Mouse (Mus musculus): ENCODE measurements around the gene Psme3. TPM values are rescaled to one million over a fixed set of nuclear protein-coding genes. Genes with fewer than 3 reads are reported as not detected.
"Not testable (repeated sequence)": the region's sequence is repeated elsewhere in the genome, so short reads cannot be mapped to it uniquely, and the experiment has no call there.

Psme3 gene
- polyA plus RNA-seq, 1 experiment, result 89.0 TPM

- TF ChIP-seq SRF (IDR thresholded peaks at IDR 0.05; ENCODE audit: control insufficient read depth, insufficient read length, low read depth) (no peak), POLR2A (IDR thresholded peaks at IDR 0.05; ENCODE audit: insufficient read length, low read depth) (no peak), REST (IDR thresholded peaks at IDR 0.05; ENCODE audit: insufficient read depth, insufficient read length) (no peak), POLR2AphosphoS2 (IDR thresholded peaks at IDR 0.05; ENCODE audit: insufficient read length, low read depth) (no peak), CEBPB (IDR thresholded peaks at IDR 0.05; ENCODE audit: insufficient read depth, poor library complexity, severe bottlenecking) (no peak), USF1 (IDR thresholded peaks at IDR 0.05; ENCODE audit: low read depth) (no peak), MYOD1 (IDR thresholded peaks at IDR 0.05; ENCODE audit: control insufficient read depth in 1 of 3, insufficient read length in 2 of 3, low read depth in 2 of 3) (no peak), TCF3 (IDR thresholded peaks at IDR 0.05; ENCODE audit: insufficient read length, low read depth) (no peak), MYOG (IDR thresholded peaks at IDR 0.05; ENCODE audit: control insufficient read depth in 1 of 3, insufficient read depth in 1 of 3, insufficient read length in 2 of 3, low read depth in 2 of 3) (no peak), E2F4 (IDR thresholded peaks at IDR 0.05; ENCODE audit: insufficient read depth) (no peak), TCF12 (IDR thresholded peaks at IDR 0.05; ENCODE audit: insufficient read depth, poor library complexity, severe bottlenecking) (no peak), MAX (IDR thresholded peaks at IDR 0.05; ENCODE audit: low read depth) (no peak)
- H3K79me2 ChIP-seq (ENCODE audit: control insufficient read depth, insufficient read depth), result no peaks in the 10 kb centered on the region
- no peak within 1 kb of the TSS for H3ac ChIP-seq (ENCODE audit: control insufficient read depth, insufficient read length)
- no peaks in the 10 kb centered on the region for H3K36me3 ChIP-seq (ENCODE audit: control insufficient read depth, insufficient read depth)
- H3K4me3 ChIP-seq, result no peak within 1 kb of the TSS
- H3K4me2 ChIP-seq (ENCODE audit: low read depth), result no peak within 1 kb of the TSS
- H3K27me3 ChIP-seq (ENCODE audit: control insufficient read depth, insufficient read depth, insufficient read length), result no peaks in the 10 kb centered on the region
Measured at GRCm38 (mm10) chr11:101330371-101330924, 14.4 kb downstream of the Psme3 start, which contains the start of gene Aoc3. Gene Aoc3, plus strand, starts transcription at chr11:101330605.

DNA sequence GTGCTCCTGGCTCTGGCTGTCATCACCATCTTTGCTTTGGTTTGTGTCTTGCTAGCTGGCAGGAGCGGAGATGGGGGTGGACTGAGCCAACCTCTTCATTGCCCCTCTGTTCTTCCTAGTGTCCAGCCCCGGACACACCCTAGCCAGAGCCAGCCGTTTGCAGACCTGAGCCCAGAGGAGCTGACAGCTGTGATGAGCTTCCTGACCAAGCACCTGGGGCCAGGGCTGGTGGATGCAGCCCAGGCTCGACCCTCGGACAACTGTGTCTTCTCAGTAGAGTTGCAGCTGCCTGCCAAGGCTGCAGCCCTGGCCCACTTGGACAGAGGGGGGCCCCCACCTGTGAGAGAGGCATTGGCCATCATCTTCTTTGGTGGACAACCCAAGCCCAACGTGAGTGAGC, 14.9 kb downstream of the Psme3 start:
- H3K4me3 ChIP-seq; H3K4me2 ChIP-seq (ENCODE audit: low read depth); H3K27me3 ChIP-seq (ENCODE audit: control insufficient read depth, insufficient read depth, insufficient read length); H3K36me3 ChIP-seq (ENCODE audit: control insufficient read depth, insufficient read depth); H3K79me2 ChIP-seq (ENCODE audit: control insufficient read depth, insufficient read depth); H3ac ChIP-seq (ENCODE audit: control insufficient read depth, insufficient read length): not testable (repeated sequence)

DNA sequence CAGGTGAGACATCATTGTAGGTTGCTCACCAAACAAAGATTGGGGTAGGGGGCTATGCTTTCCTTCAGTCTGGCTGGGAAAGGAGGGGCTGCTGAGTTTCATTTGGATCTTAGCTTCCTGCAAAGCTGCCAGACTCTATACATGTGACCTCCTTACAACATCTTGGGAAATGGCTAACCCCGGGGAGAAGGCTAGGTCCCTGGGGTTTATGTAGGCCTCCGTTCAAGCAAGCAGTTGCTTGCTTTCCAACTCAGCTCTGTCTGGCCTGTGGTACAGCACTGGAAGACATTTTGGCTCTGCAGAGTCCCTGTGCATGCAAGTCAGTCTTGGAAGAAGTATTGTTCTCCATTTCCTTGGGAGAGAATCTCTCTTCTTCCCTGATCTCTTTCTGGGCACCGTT, 16.5 kb downstream of the Psme3 start:
- no peak overlapping the region for H3K4me2 ChIP-seq (ENCODE audit: low read depth)
- TF ChIP-seq USF1 (IDR thresholded peaks at IDR 0.05; ENCODE audit: low read depth), result no peak
- TF ChIP-seq REST (IDR thresholded peaks at IDR 0.05; ENCODE audit: insufficient read depth, insufficient read length), result no peak
- TF ChIP-seq E2F4 (IDR thresholded peaks at IDR 0.05; ENCODE audit: insufficient read depth), result no peak
- no peak for TF ChIP-seq POLR2AphosphoS2 (IDR thresholded peaks at IDR 0.05; ENCODE audit: insufficient read length, low read depth)
- TF ChIP-seq POLR2A (IDR thresholded peaks at IDR 0.05; ENCODE audit: insufficient read length, low read depth), result no peak
- no peak for TF ChIP-seq CEBPB (IDR thresholded peaks at IDR 0.05; ENCODE audit: insufficient read depth, poor library complexity, severe bottlenecking)
- TF ChIP-seq MYOG (IDR thresholded peaks at IDR 0.05; ENCODE audit: control insufficient read depth in 1 of 3, insufficient read depth in 1 of 3, insufficient read length in 2 of 3, low read depth in 2 of 3), result no peak
- no peak for TF ChIP-seq SRF (IDR thresholded peaks at IDR 0.05; ENCODE audit: control insufficient read depth, insufficient read length, low read depth)
- no peak for TF ChIP-seq TCF12 (IDR thresholded peaks at IDR 0.05; ENCODE audit: insufficient read depth, poor library complexity, severe bottlenecking)
- H3ac ChIP-seq (ENCODE audit: control insufficient read depth, insufficient read length), result no peak overlapping the region
- H3K27me3 ChIP-seq (ENCODE audit: control insufficient read depth, insufficient read depth, insufficient read length), result no peaks in the 10 kb centered on the region
- H3K4me3 ChIP-seq, result no peak overlapping the region
- no peaks in the 10 kb centered on the region for H3K79me2 ChIP-seq (ENCODE audit: control insufficient read depth, insufficient read depth)
- no peaks in the 10 kb centered on the region for H3K36me3 ChIP-seq (ENCODE audit: control insufficient read depth, insufficient read depth)

GRCm38 (mm10) chr11:101334023-101334422, 18.0 kb downstream of the Psme3 start:
- no peak overlapping the region for H3K4me2 ChIP-seq (ENCODE audit: low read depth)
- H3K4me3 ChIP-seq, result no peak overlapping the region
- no peaks in the 10 kb centered on the region for H3K27me3 ChIP-seq (ENCODE audit: control insufficient read depth, insufficient read depth, insufficient read length)
- H3K36me3 ChIP-seq (ENCODE audit: control insufficient read depth, insufficient read depth), result no peaks in the 10 kb centered on the region
- H3ac ChIP-seq (ENCODE audit: control insufficient read depth, insufficient read length), result no peak overlapping the region
- TF ChIP-seq USF1 (IDR thresholded peaks at IDR 0.05; ENCODE audit: low read depth) (no peak), E2F4 (IDR thresholded peaks at IDR 0.05; ENCODE audit: insufficient read depth) (no peak), MYOD1 (IDR thresholded peaks at IDR 0.05; ENCODE audit: control insufficient read depth in 1 of 3, insufficient read length in 2 of 3, low read depth in 2 of 3) (no peak), SRF (IDR thresholded peaks at IDR 0.05; ENCODE audit: control insufficient read depth, insufficient read length, low read depth) (no peak)
- H3K79me2 ChIP-seq (ENCODE audit: control insufficient read depth, insufficient read depth), result no peaks in the 10 kb centered on the region

DNA sequence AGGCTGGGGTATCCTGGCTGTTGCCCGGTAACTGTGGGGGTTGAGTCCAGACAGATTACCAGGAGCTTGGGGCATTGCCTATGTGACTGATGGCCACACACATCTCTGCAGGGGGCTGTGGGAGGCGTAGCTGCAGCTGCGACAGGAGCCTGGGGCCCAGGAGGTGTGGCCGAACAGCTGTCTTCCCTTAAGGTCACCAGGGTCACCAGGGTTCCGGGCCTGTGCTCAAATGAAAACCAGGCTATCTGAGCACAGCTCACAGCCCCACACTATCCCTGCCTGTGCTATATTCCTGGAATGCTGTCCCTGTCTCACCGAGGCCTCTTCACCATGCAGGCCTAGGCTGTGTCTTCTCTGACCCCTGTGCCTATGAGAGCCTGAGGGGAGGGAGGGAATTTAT, 18.5 kb downstream of the Psme3 start:
- Histone ChIP-seq H3K4me3 (no peak overlapping the region), H3K4me2 (ENCODE audit: low read depth) (no peak overlapping the region), H3K36me3 (ENCODE audit: control insufficient read depth, insufficient read depth) (no peaks in the 10 kb centered on the region), H3K79me2 (ENCODE audit: control insufficient read depth, insufficient read depth) (no peaks in the 10 kb centered on the region), H3ac (ENCODE audit: control insufficient read depth, insufficient read length) (no peak overlapping the region), H3K27me3 (ENCODE audit: control insufficient read depth, insufficient read depth, insufficient read length) (no peaks in the 10 kb centered on the region)
- TF ChIP-seq REST (IDR thresholded peaks at IDR 0.05; ENCODE audit: insufficient read depth, insufficient read length), result no peak
- TF ChIP-seq POLR2A (IDR thresholded peaks at IDR 0.05; ENCODE audit: insufficient read length, low read depth), result no peak
- TF ChIP-seq POLR2AphosphoS2 (IDR thresholded peaks at IDR 0.05; ENCODE audit: insufficient read length, low read depth), result no peak
- TF ChIP-seq MYOG (IDR thresholded peaks at IDR 0.05; ENCODE audit: control insufficient read depth in 1 of 3, insufficient read depth in 1 of 3, insufficient read length in 2 of 3, low read depth in 2 of 3), result peak in 2 of 3 experiments; percentile 53 to 55
- no peak for TF ChIP-seq MAX (IDR thresholded peaks at IDR 0.05; ENCODE audit: low read depth)
- TF ChIP-seq E2F4 (IDR thresholded peaks at IDR 0.05; ENCODE audit: insufficient read depth), result no peak
- TF ChIP-seq TCF3 (IDR thresholded peaks at IDR 0.05; ENCODE audit: insufficient read length, low read depth), result no peak
- TF ChIP-seq MYOD1 (IDR thresholded peaks at IDR 0.05; ENCODE audit: control insufficient read depth in 1 of 3, insufficient read length in 2 of 3, low read depth in 2 of 3), result peak in 1 of 3 experiments; percentile 64
